Mouse (Mus musculus): ENCODE data around the gene Wrap73. TPM values are rescaled to one million over a fixed set of nuclear protein-coding genes. Genes with fewer than 3 reads are reported as not detected.

Gene Wrap73
- 10 to 100 TPM; 19.5 to 20.5 TPM for total RNA-seq (2023)

GRCm38 (mm10) chr4:154142211-154143040 lies at the start of gene Wrap73:
Wrap73 (plus strand) TSS chr4:154142372.

GRCm38 (mm10) chr4:154140182-154140212 lies 2.2 kb upstream of the Wrap73 start, which contains the start of gene Trp73:
Trp73 (minus strand) TSS chr4:154140208.

GRCm38 (mm10) chr4:154160538-154161390 lies 18.6 kb downstream of the Wrap73 start, which contains the start of gene Tprgl:
Tprgl (minus strand) TSS chr4:154160666.

GRCm38 (mm10) chr4:154170506-154171150 lies 28.5 kb downstream of the Wrap73 start, which contains the start of gene Megf6:
Megf6 (plus strand) TSS chr4:154170730.

Other genes starting within 250 kb of the Wrap73 start
- gene A430005L14Rik, start 185.1 kb upstream of the Wrap73 start, total RNA-seq (2023), result 10 to 100 TPM; 16.0 to 29.6 TPM
- 10 to 100 TPM; 25.2 to 34.6 TPM for gene Dffb, start 167.2 kb upstream of the Wrap73 start, total RNA-seq (2023)
- gene Cep104, start 167.2 kb upstream of the Wrap73 start, total RNA-seq (2023), result 10 to 100 TPM; 25.6 to 31.3 TPM
- 10 to 100 TPM; 78.4 to 99.0 TPM for gene Lrrc47, start 130.6 kb upstream of the Wrap73 start, total RNA-seq (2023)
- gene Smim1, start 116.1 kb upstream of the Wrap73 start, total RNA-seq (2023), result not detected
- not detected for gene Ccdc27, start 99.7 kb upstream of the Wrap73 start, total RNA-seq (2023)
- gene Trp73, start 2.2 kb upstream of the Wrap73 start, total RNA-seq (2023), result not detected
- gene Tprgl, start 18.3 kb downstream of the Wrap73 start, total RNA-seq (2023), result 100 to 1,000 TPM; 131 to 135 TPM
- not detected for gene Megf6, start 28.4 kb downstream of the Wrap73 start, total RNA-seq (2023)
- gene Arhgef16, start 159.3 kb downstream of the Wrap73 start, total RNA-seq (2023), result not detected
- gene B230104I21Rik, start 193.8 kb downstream of the Wrap73 start, total RNA-seq (2023), result not detected

All from B cell, adult 67 days (primary cell).